Mouse (Mus musculus): ENCODE results near the gene Rhag.
A peak's percentile ranks its signal among the peaks of the same experiment; 100 is the strongest.

DNA sequence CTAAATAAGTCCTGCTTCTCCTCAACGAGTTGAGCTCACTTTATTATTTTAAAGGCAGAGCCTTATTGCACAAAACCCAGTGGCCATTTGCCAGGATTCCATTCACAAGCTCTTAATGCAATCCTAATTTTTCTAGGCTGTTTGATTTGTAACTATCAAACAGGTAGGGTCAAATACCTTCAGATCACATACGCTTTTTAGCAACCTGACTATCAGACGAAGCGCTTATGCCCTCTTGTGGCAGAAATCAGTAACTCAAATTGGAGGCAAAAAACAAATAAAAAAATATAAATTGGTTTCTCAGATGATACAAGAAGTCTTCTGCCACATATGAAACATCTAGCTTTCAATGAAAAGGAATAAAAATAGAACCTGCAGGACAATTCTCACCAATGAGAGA, 12.9 kb downstream of the Rhag start:
- peak; percentile 52 for TF ChIP-seq CTCF (conservative IDR thresholded peaks at IDR 0.05; ENCODE audit: low read length)
- TF ChIP-seq NANOG (IDR thresholded peaks at IDR 0.05; ENCODE audit: borderline replicate concordance, low read length) = no peak
- no peak for TF ChIP-seq POU5F1 (IDR thresholded peaks at IDR 0.05; ENCODE audit: borderline replicate concordance, low read length)
